Mouse (Mus musculus) embryonic fibroblast, embryonic 13.5 days (primary cell): Measurements from ENCODE around the gene Grb7.

Experiments
- CTCF ChIP-seq: IDR thresholded peaks from 2 replicates; pipeline ENCODE4 v1.5.1; 2011; ENCODE audit warnings: mild to moderate bottlenecking, control low read depth, low read length, moderate library complexity, borderline replicate concordance; ENCODE audit not compliant: insufficient read depth
- POLR2A ChIP-seq: IDR thresholded peaks from 2 replicates; pipeline ENCODE4 v1.6.1; 2011; ENCODE audit warnings: low read depth, mild to moderate bottlenecking, control low read depth, low read length, moderate library complexity

DNA sequence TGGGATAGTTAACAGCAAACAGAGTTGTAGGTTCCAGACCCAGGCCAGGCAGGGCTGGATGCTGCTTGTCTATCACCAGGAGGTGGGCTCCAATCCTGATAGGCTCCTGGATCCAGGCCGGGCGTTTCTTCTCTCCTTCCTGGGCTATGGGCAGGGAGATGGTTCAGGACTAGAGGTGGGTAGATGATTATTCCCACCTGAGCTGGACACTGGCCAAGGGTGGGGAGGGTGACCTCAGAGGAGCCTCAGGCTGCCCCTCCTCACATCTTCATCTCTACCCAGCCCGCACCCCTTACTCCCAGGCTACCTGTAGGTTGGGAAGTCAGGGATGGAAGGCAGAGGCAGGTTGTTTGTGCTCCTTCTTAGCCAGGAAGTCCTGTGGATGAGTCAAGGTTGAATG is 3.2 kb downstream of the Grb7 start:
- TF ChIP-seq CTCF: no peak
- TF ChIP-seq POLR2A: no peak
